Mouse (Mus musculus): ENCODE data around the gene Mast1. TPM values are rescaled to one million over a fixed set of nuclear protein-coding genes. Genes with fewer than 3 reads are reported as not detected.

The Mast1 gene
- polyA plus RNA-seq, 1 experiment from 2014 or later = 3.6 TPM

GRCm38 (mm10) chr8:84925557-84925956 is 11.6 kb downstream of the Mast1 start:
- peaks cover 15% of the 10 kb centered on the region for H3K27me3 ChIP-seq (replicated peaks; ENCODE audit: control insufficient read depth, insufficient read depth, low read length)
- WGBS = 67% methylated on average over 7 of the region's 7 CpGs

GRCm38 (mm10) chr8:84921596-84921995 is 15.6 kb downstream of the Mast1 start:
- Histone ChIP-seq H3K27me3 (replicated peaks; ENCODE audit: control insufficient read depth, insufficient read depth, low read length) (no peaks in the 10 kb centered on the region), H3K4me3 (ENCODE audit: low read depth, low read length) (no peak overlapping the region), H3K9me3 (ENCODE audit: control insufficient read depth, low read length) (no peaks in the 10 kb centered on the region), H3K36me3 (ENCODE audit: control insufficient read depth, insufficient read depth, low read length) (no peaks in the 10 kb centered on the region), H3K4me1 (ENCODE audit: control insufficient read depth, insufficient read depth, low read length) (no peaks in the 10 kb centered on the region), H3K9ac (ENCODE audit: low read depth, low read length) (no peak overlapping the region), H3K27ac (replicated peaks; ENCODE audit: low read depth, low read length) (no peak overlapping the region), H3K4me2 (ENCODE audit: low read depth, low read length) (no peak overlapping the region)
- DNase-seq (ENCODE audit: low spot score) = no peak
- ATAC-seq (ENCODE audit: low read depth) = no peak
- 71% methylated on average over 2 of the region's 2 CpGs for whole genome bisulfite sequencing

More at GRCm38 (mm10) chr8:84925557-84925956, 11.6 kb downstream of the Mast1 start:
- no peak for ATAC-seq (ENCODE audit: low read depth)
- Histone ChIP-seq H3K4me1 (ENCODE audit: control insufficient read depth, insufficient read depth, low read length) (peaks cover 6% of the 10 kb centered on the region; the same call in 1 of the 2 replicates), H3K36me3 (ENCODE audit: control insufficient read depth, insufficient read depth, low read length) (no peaks in the 10 kb centered on the region), H3K9me3 (ENCODE audit: control insufficient read depth, low read length) (no peaks in the 10 kb centered on the region), H3K27ac (replicated peaks; ENCODE audit: low read depth, low read length) (no peak overlapping the region), H3K9ac (ENCODE audit: low read depth, low read length) (no peak overlapping the region), H3K4me3 (ENCODE audit: low read depth, low read length) (no peak overlapping the region), H3K4me2 (ENCODE audit: low read depth, low read length) (no peak overlapping the region)
- no peak for DNase-seq (ENCODE audit: low spot score)

GRCm38 (mm10) chr8:84918646-84919045 is 18.5 kb downstream of the Mast1 start:
- no peak overlapping the region for H3K4me3 ChIP-seq (ENCODE audit: low read depth, low read length)
- H3K9ac ChIP-seq (ENCODE audit: low read depth, low read length) = no peak overlapping the region
- no peak overlapping the region for H3K4me2 ChIP-seq (ENCODE audit: low read depth, low read length)
- DNase-seq (ENCODE audit: low spot score) (no peak), ATAC-seq (ENCODE audit: low read depth) (no peak)
- 93% methylated on average over 15 of the region's 15 CpGs for WGBS
- H3K36me3 ChIP-seq (ENCODE audit: control insufficient read depth, insufficient read depth, low read length) = no peaks in the 10 kb centered on the region
- H3K27me3 ChIP-seq (replicated peaks; ENCODE audit: control insufficient read depth, insufficient read depth, low read length) = peaks cover 5% of the 10 kb centered on the region
- peaks cover 5% of the 10 kb centered on the region; the same call in 1 of the 2 replicates for H3K9me3 ChIP-seq (ENCODE audit: control insufficient read depth, low read length)
- H3K4me1 ChIP-seq (ENCODE audit: control insufficient read depth, insufficient read depth, low read length) = no peaks in the 10 kb centered on the region
- no peak overlapping the region for H3K27ac ChIP-seq (replicated peaks; ENCODE audit: low read depth, low read length)

GRCm38 (mm10) chr8:84917781-84918180 is 19.4 kb downstream of the Mast1 start:
- ATAC-seq (ENCODE audit: low read depth) = no peak
- Histone ChIP-seq H3K36me3 (ENCODE audit: control insufficient read depth, insufficient read depth, low read length) (no peaks in the 10 kb centered on the region), H3K4me2 (ENCODE audit: low read depth, low read length) (no peak overlapping the region), H3K27me3 (replicated peaks; ENCODE audit: control insufficient read depth, insufficient read depth, low read length) (peaks cover 10% of the 10 kb centered on the region), H3K4me3 (ENCODE audit: low read depth, low read length) (no peak overlapping the region), H3K27ac (replicated peaks; ENCODE audit: low read depth, low read length) (no peak overlapping the region), H3K4me1 (ENCODE audit: control insufficient read depth, insufficient read depth, low read length) (no peaks in the 10 kb centered on the region), H3K9ac (ENCODE audit: low read depth, low read length) (no peak overlapping the region), H3K9me3 (ENCODE audit: control insufficient read depth, low read length) (peaks cover 5% of the 10 kb centered on the region; the same call in 1 of the 2 replicates)
- 49% methylated on average over 15 of the region's 20 CpGs for WGBS
- DNase-seq (ENCODE audit: low spot score) = no peak

- Histone ChIP-seq H3K9ac (ENCODE audit: low read depth, low read length) (no peak overlapping the region), H3K4me3 (ENCODE audit: low read depth, low read length) (no peak overlapping the region), H3K27ac (replicated peaks; ENCODE audit: low read depth, low read length) (no peak overlapping the region), H3K4me2 (ENCODE audit: low read depth, low read length) (no peak overlapping the region), H3K27me3 (replicated peaks; ENCODE audit: control insufficient read depth, insufficient read depth, low read length) (peaks cover 32% of the 10 kb centered on the region), H3K4me1 (ENCODE audit: control insufficient read depth, insufficient read depth, low read length) (no peaks in the 10 kb centered on the region), H3K9me3 (ENCODE audit: control insufficient read depth, low read length) (peaks cover 5% of the 10 kb centered on the region; the same call in 1 of the 2 replicates), H3K36me3 (ENCODE audit: control insufficient read depth, insufficient read depth, low read length) (no peaks in the 10 kb centered on the region)
- no peak for DNase-seq (ENCODE audit: low spot score)
- no peak for ATAC-seq (ENCODE audit: low read depth)
- 86% methylated on average over 8 of the region's 8 CpGs for WGBS
These were observed 21.9 kb downstream of the Mast1 start for GRCm38 (mm10) chr8:84915269-84915668.

- Histone ChIP-seq H3K9ac (ENCODE audit: low read depth, low read length) (no peak overlapping the region), H3K4me3 (ENCODE audit: low read depth, low read length) (peak overlapping the region; percentile 49), H3K27me3 (replicated peaks; ENCODE audit: control insufficient read depth, insufficient read depth, low read length) (peaks cover 34% of the 10 kb centered on the region)
These were observed 23.2 kb downstream of the Mast1 start for GRCm38 (mm10) chr8:84913960-84914359.

GRCm38 (mm10) chr8:84913502-84913900 is 23.7 kb downstream of the Mast1 start:
- H3K4me2 ChIP-seq (ENCODE audit: low read depth, low read length) = peak overlapping the region; percentile 70
- H3K9ac ChIP-seq (ENCODE audit: low read depth, low read length) = peak overlapping the region; percentile 50
- peaks cover 9% of the 10 kb centered on the region; the same call in 1 of the 2 replicates for H3K4me1 ChIP-seq (ENCODE audit: control insufficient read depth, insufficient read depth, low read length)
- peaks cover 34% of the 10 kb centered on the region for H3K27me3 ChIP-seq (replicated peaks; ENCODE audit: control insufficient read depth, insufficient read depth, low read length)
- 10% methylated on average over 9 of the region's 9 CpGs for WGBS
- ATAC-seq (ENCODE audit: low read depth) = no peak
- H3K4me3 ChIP-seq (ENCODE audit: low read depth, low read length) = peak overlapping the region; percentile 49
- DNase-seq (ENCODE audit: low spot score) = no peak
- H3K36me3 ChIP-seq (ENCODE audit: control insufficient read depth, insufficient read depth, low read length) = no peaks in the 10 kb centered on the region
- H3K9me3 ChIP-seq (ENCODE audit: control insufficient read depth, low read length) = peaks cover 5% of the 10 kb centered on the region; the same call in 1 of the 2 replicates
- no peak overlapping the region for H3K27ac ChIP-seq (replicated peaks; ENCODE audit: low read depth, low read length)

More at GRCm38 (mm10) chr8:84913960-84914359, 23.2 kb downstream of the Mast1 start:
- 26% methylated on average over 4 of the region's 4 CpGs for WGBS
- peak; percentile 23 for DNase-seq (ENCODE audit: low spot score)
- Histone ChIP-seq H3K27ac (replicated peaks; ENCODE audit: low read depth, low read length) (no peak overlapping the region), H3K4me2 (ENCODE audit: low read depth, low read length) (peak overlapping the region; percentile 70), H3K4me1 (ENCODE audit: control insufficient read depth, insufficient read depth, low read length) (peaks cover 8% of the 10 kb centered on the region; the same call in 1 of the 2 replicates), H3K9me3 (ENCODE audit: control insufficient read depth, low read length) (peaks cover 5% of the 10 kb centered on the region; the same call in 1 of the 2 replicates), H3K36me3 (ENCODE audit: control insufficient read depth, insufficient read depth, low read length) (no peaks in the 10 kb centered on the region)
- ATAC-seq (ENCODE audit: low read depth) = no peak

- H3K9ac ChIP-seq (ENCODE audit: low read depth, low read length) = peak overlapping the region; percentile 50
- DNase-seq (ENCODE audit: low spot score) (peak; percentile 87), ATAC-seq (ENCODE audit: low read depth) (peak; percentile 60)
- no peaks in the 10 kb centered on the region for H3K36me3 ChIP-seq (ENCODE audit: control insufficient read depth, insufficient read depth, low read length)
- H3K4me1 ChIP-seq (ENCODE audit: control insufficient read depth, insufficient read depth, low read length) = peaks cover 9% of the 10 kb centered on the region; the same call in 1 of the 2 replicates
- no peak overlapping the region for H3K27ac ChIP-seq (replicated peaks; ENCODE audit: low read depth, low read length)
- peak overlapping the region; percentile 70 for H3K4me2 ChIP-seq (ENCODE audit: low read depth, low read length)
- peak overlapping the region; percentile 49 for H3K4me3 ChIP-seq (ENCODE audit: low read depth, low read length)
- H3K9me3 ChIP-seq (ENCODE audit: control insufficient read depth, low read length) = peaks cover 5% of the 10 kb centered on the region; the same call in 1 of the 2 replicates
- 1% methylated on average over 47 of the region's 55 CpGs for WGBS
- H3K27me3 ChIP-seq (replicated peaks; ENCODE audit: control insufficient read depth, insufficient read depth, low read length) = peaks cover 34% of the 10 kb centered on the region
These were observed 24.2 kb downstream of the Mast1 start for GRCm38 (mm10) chr8:84912895-84913501.

GRCm38 (mm10) chr8:84912391-84912790 is 24.8 kb downstream of the Mast1 start:
- ATAC-seq (ENCODE audit: low read depth) (no peak), DNase-seq (ENCODE audit: low spot score) (no peak)
- Histone ChIP-seq H3K27ac (replicated peaks; ENCODE audit: low read depth, low read length) (no peak overlapping the region), H3K9ac (ENCODE audit: low read depth, low read length) (no peak overlapping the region), H3K4me1 (ENCODE audit: control insufficient read depth, insufficient read depth, low read length) (peaks cover 9% of the 10 kb centered on the region; the same call in 1 of the 2 replicates), H3K27me3 (replicated peaks; ENCODE audit: control insufficient read depth, insufficient read depth, low read length) (peaks cover 34% of the 10 kb centered on the region), H3K4me3 (ENCODE audit: low read depth, low read length) (peak overlapping the region; percentile 49), H3K36me3 (ENCODE audit: control insufficient read depth, insufficient read depth, low read length) (no peaks in the 10 kb centered on the region), H3K4me2 (ENCODE audit: low read depth, low read length) (peak overlapping the region; percentile 70), H3K9me3 (ENCODE audit: control insufficient read depth, low read length) (peaks cover 5% of the 10 kb centered on the region; the same call in 1 of the 2 replicates)
- 20% methylated on average over 25 of the region's 27 CpGs for WGBS
